Mouse (Mus musculus) limb, embryonic 15.5 days (tissue): ENCODE data around the gene Pde7b. TPM values are rescaled to one million over a fixed set of nuclear protein-coding genes. Genes with fewer than 3 reads are reported as not detected.

Source experiments
- ATAC-seq: fragments of 200-750 bp; cut with Nextera tagmentation; 2 replicates; pipeline ENCODE4 v1.8.0; 2017; ENCODE audit warnings: low read depth, moderate TSS enrichment; ENCODE audit not compliant: insufficient number of reproducible peaks, low FRiP score, low TSS enrichment
- H3K27ac ChIP-seq: fragments of 300-500 bp; sonication (generic); 2 replicates; pipeline ENCODE4 v1.5.1; 2015; ENCODE audit warnings: moderate library complexity, mild to moderate bottlenecking, inconsistent platforms
- H3K27me3 ChIP-seq: fragments of 300-500 bp; sonication (generic); 2 replicates; pipeline ENCODE4 v1.6.1; 2015; ENCODE audit warnings: inconsistent platforms
- H3K36me3 ChIP-seq: fragments of 300-500 bp; sonication (generic); 2 replicates; pipeline ENCODE4 v1.6.1; 2015; ENCODE audit warnings: inconsistent platforms
- H3K4me1 ChIP-seq: fragments of 300-500 bp; sonication (generic); 2 replicates; pipeline ENCODE4 v1.6.1; 2015; ENCODE audit warnings: inconsistent platforms
- H3K4me2 ChIP-seq: fragments of 300-500 bp; sonication (generic); 2 replicates; pipeline ENCODE4 v1.6.1; 2015; ENCODE audit warnings: mild to moderate bottlenecking, inconsistent platforms
- H3K4me3 ChIP-seq: fragments of 300-500 bp; sonication (generic); 2 replicates; pipeline ENCODE4 v1.5.1; 2015; ENCODE audit warnings: mild to moderate bottlenecking, inconsistent platforms
- H3K9ac ChIP-seq: fragments of 300-500 bp; sonication (generic); 2 replicates; pipeline ENCODE4 v1.6.1; 2015; ENCODE audit warnings: inconsistent platforms
- H3K9me3 ChIP-seq: fragments of 300-500 bp; sonication (generic); 2 replicates; pipeline ENCODE4 v1.6.1; 2016; ENCODE audit warnings: inconsistent platforms
- WGBS: fragments of 180-500 bp; shearing (Covaris S2); methylation state at CpG from one replicate; pipeline ENCODE4 v1.1.7; 2015; 5-methylcytosine and 5-hydroxymethylcytosine counted together
- polyA plus RNA-seq: library from polyadenylated mRNA; unstranded; fragments of >200 nt; fragmentation: Nextera tagmentation; extraction: Ambion mirVana; gene quantifications from 2 replicates; pipeline ENCODE4 v1.2.1, GENCODE M21; 2015

Pde7b gene
- polyA plus RNA-seq, 1 experiment from 2014 or later: 7.8 TPM

GRCm38 (mm10) chr10:20739801-20740200, 14.9 kb upstream of the Pde7b start:
- Histone ChIP-seq H3K9ac (no peak overlapping the region), H3K27me3 (no peaks in the 10 kb centered on the region), H3K36me3 (no peaks in the 10 kb centered on the region), H3K9me3 (no peaks in the 10 kb centered on the region), H3K4me3 (no peak overlapping the region), H3K27ac (no peak overlapping the region), H3K4me1 (peaks cover 6% of the 10 kb centered on the region; the same call in 1 of the 2 replicates), H3K4me2 (no peak overlapping the region)
- WGBS: 83% methylated on average over 3 of the region's 3 CpGs
- no peak for ATAC-seq

GRCm38 (mm10) chr10:20737146-20737545, 12.3 kb upstream of the Pde7b start:
- no peak overlapping the region for H3K27ac ChIP-seq
- ATAC-seq: no peak
- H3K4me1 ChIP-seq: peaks cover 6% of the 10 kb centered on the region; the same call in 1 of the 2 replicates
- WGBS: 20% methylated on average over 4 of the region's 4 CpGs
- no peak overlapping the region for H3K4me3 ChIP-seq
- H3K9ac ChIP-seq: no peak overlapping the region
- H3K27me3 ChIP-seq: no peaks in the 10 kb centered on the region
- no peaks in the 10 kb centered on the region for H3K9me3 ChIP-seq
- no peaks in the 10 kb centered on the region for H3K36me3 ChIP-seq
- no peak overlapping the region for H3K4me2 ChIP-seq

GRCm38 (mm10) chr10:20735775-20736449, 11.0 kb upstream of the Pde7b start:
- 66% methylated on average over 3 of the region's 3 CpGs for whole genome bisulfite sequencing
- no peak overlapping the region for H3K27ac ChIP-seq

GRCm38 (mm10) chr10:20733576-20733975, 8.7 kb upstream of the Pde7b start:
- H3K27ac ChIP-seq: no peak overlapping the region

More at GRCm38 (mm10) chr10:20735775-20736449, 11.0 kb upstream of the Pde7b start:
- Histone ChIP-seq H3K9me3 (no peaks in the 10 kb centered on the region), H3K9ac (no peak overlapping the region), H3K4me3 (no peak overlapping the region), H3K36me3 (no peaks in the 10 kb centered on the region), H3K4me2 (no peak overlapping the region), H3K4me1 (peaks cover 6% of the 10 kb centered on the region; the same call in 1 of the 2 replicates), H3K27me3 (no peaks in the 10 kb centered on the region)
- no peak for ATAC-seq

GRCm38 (mm10) chr10:20732180-20732579, 7.3 kb upstream of the Pde7b start:
- no peak overlapping the region for H3K4me2 ChIP-seq
- ATAC-seq: no peak
- no peaks in the 10 kb centered on the region for H3K27me3 ChIP-seq
- no peaks in the 10 kb centered on the region for H3K9me3 ChIP-seq
- no peak overlapping the region for H3K27ac ChIP-seq
- H3K36me3 ChIP-seq: no peaks in the 10 kb centered on the region
- H3K9ac ChIP-seq: no peak overlapping the region
- peaks cover 6% of the 10 kb centered on the region; the same call in 1 of the 2 replicates for H3K4me1 ChIP-seq
- WGBS: 52% methylated on average over 2 of the region's 2 CpGs
- no peak overlapping the region for H3K4me3 ChIP-seq

More at GRCm38 (mm10) chr10:20733576-20733975, 8.7 kb upstream of the Pde7b start:
- H3K9me3 ChIP-seq: no peaks in the 10 kb centered on the region
- H3K36me3 ChIP-seq: no peaks in the 10 kb centered on the region
- no peak overlapping the region for H3K9ac ChIP-seq
- WGBS: 77% methylated on average over 5 of the region's 5 CpGs
- no peaks in the 10 kb centered on the region for H3K27me3 ChIP-seq
- H3K4me2 ChIP-seq: no peak overlapping the region
- peaks cover 6% of the 10 kb centered on the region; the same call in 1 of the 2 replicates for H3K4me1 ChIP-seq
- ATAC-seq: no peak
- H3K4me3 ChIP-seq: no peak overlapping the region

GRCm38 (mm10) chr10:20730034-20730433, 5.2 kb upstream of the Pde7b start:
- ATAC-seq: no peak
- Histone ChIP-seq H3K9ac (no peak overlapping the region), H3K4me2 (no peak overlapping the region), H3K27ac (no peak overlapping the region), H3K36me3 (no peaks in the 10 kb centered on the region), H3K9me3 (no peaks in the 10 kb centered on the region), H3K4me1 (peaks cover 7% of the 10 kb centered on the region), H3K27me3 (no peaks in the 10 kb centered on the region), H3K4me3 (no peak overlapping the region)
- WGBS: 62% methylated on average over 1 of the region's 1 CpGs

GRCm38 (mm10) chr10:20725384-20725983, 606 bp upstream of the Pde7b start:
- H3K4me2 ChIP-seq: peak overlapping the region; percentile 51

GRCm38 (mm10) chr10:20724451-20724850, 427 bp downstream of the Pde7b start:
- 19% methylated on average over 10 of the region's 10 CpGs for WGBS

More at GRCm38 (mm10) chr10:20725384-20725983, 606 bp upstream of the Pde7b start:
- peaks cover 21% of the 10 kb centered on the region for H3K4me1 ChIP-seq
- WGBS: 26% methylated on average over 8 of the region's 8 CpGs
- H3K27ac ChIP-seq: peak overlapping the region; percentile 78
- H3K27me3 ChIP-seq: no peaks in the 10 kb centered on the region
- no peaks in the 10 kb centered on the region for H3K36me3 ChIP-seq
- H3K4me3 ChIP-seq: peak overlapping the region; percentile 41
- no peaks in the 10 kb centered on the region for H3K9me3 ChIP-seq
- ATAC-seq: no peak
- H3K9ac ChIP-seq: no peak overlapping the region

GRCm38 (mm10) chr10:20723962-20724361, 916 bp downstream of the Pde7b start:
- WGBS: 12% methylated on average over 3 of the region's 3 CpGs
- H3K27me3 ChIP-seq: no peaks in the 10 kb centered on the region
- ATAC-seq: no peak

More at GRCm38 (mm10) chr10:20724451-20724850, 427 bp downstream of the Pde7b start:
- Histone ChIP-seq H3K27me3 (no peaks in the 10 kb centered on the region), H3K4me1 (peaks cover 21% of the 10 kb centered on the region), H3K4me3 (peak overlapping the region; percentile 41), H3K27ac (peak overlapping the region; percentile 78), H3K9me3 (no peaks in the 10 kb centered on the region), H3K36me3 (no peaks in the 10 kb centered on the region), H3K9ac (peak overlapping the region; percentile 26; the same call in 1 of the 2 replicates), H3K4me2 (peak overlapping the region; percentile 51)
- no peak for ATAC-seq

GRCm38 (mm10) chr10:20723521-20723915, 1.4 kb downstream of the Pde7b start:
- 25% methylated on average over 3 of the region's 3 CpGs for WGBS
- Histone ChIP-seq H3K4me2 (peak overlapping the region; percentile 51), H3K4me1 (peaks cover 21% of the 10 kb centered on the region), H3K4me3 (peak overlapping the region; percentile 41), H3K9ac (no peak overlapping the region), H3K9me3 (no peaks in the 10 kb centered on the region), H3K27ac (peak overlapping the region; percentile 35; the same call in 1 of the 2 replicates), H3K27me3 (no peaks in the 10 kb centered on the region), H3K36me3 (no peaks in the 10 kb centered on the region)
- no peak for ATAC-seq

More at GRCm38 (mm10) chr10:20723962-20724361, 916 bp downstream of the Pde7b start:
- Histone ChIP-seq H3K36me3 (no peaks in the 10 kb centered on the region), H3K4me2 (peak overlapping the region; percentile 51), H3K4me1 (peaks cover 21% of the 10 kb centered on the region), H3K9me3 (no peaks in the 10 kb centered on the region), H3K27ac (peak overlapping the region; percentile 78), H3K9ac (peak overlapping the region; percentile 26; the same call in 1 of the 2 replicates), H3K4me3 (peak overlapping the region; percentile 41)

- no peak for ATAC-seq
- peak overlapping the region; percentile 51 for H3K4me2 ChIP-seq
Observed at GRCm38 (mm10) chr10:20722651-20723520, 2.0 kb downstream of the Pde7b start.

More at GRCm38 (mm10) chr10:20722651-20723520, 2.0 kb downstream of the Pde7b start:
- no peaks in the 10 kb centered on the region for H3K36me3 ChIP-seq
- no peaks in the 10 kb centered on the region for H3K27me3 ChIP-seq
- H3K9ac ChIP-seq: no peak overlapping the region
- peaks cover 21% of the 10 kb centered on the region for H3K4me1 ChIP-seq
- H3K27ac ChIP-seq: peak overlapping the region; percentile 35; the same call in 1 of the 2 replicates
- H3K9me3 ChIP-seq: no peaks in the 10 kb centered on the region
- peak overlapping the region; percentile 41 for H3K4me3 ChIP-seq
- WGBS: 36% methylated on average over 9 of the region's 9 CpGs
